Mouse (Mus musculus) layer of hippocampus, postnatal 14 days (tissue): Measurements from ENCODE around the gene Aoc2. TPM values are rescaled to one million over a fixed set of nuclear protein-coding genes. Genes with fewer than 3 reads are reported as not detected.
A peak's percentile ranks its signal among the peaks of the same experiment; 100 is the strongest.

Experiments used
- DNase-seq, 2 experiments: peaks; one replicate each; pipeline ENCODE4 v3.0.0; 2021 to 2022; ENCODE audit warnings: low spot score in 2 of 2, mixed read lengths in 1 of 2
- long read RNA-seq, 2 experiments: library from polyadenylated mRNA; stranded (forward); transcript quantifications; one replicate each; pipeline ENCODE4 v2.0.0; 2021
- total RNA-seq, 2 experiments: library from RNA; stranded (reverse); gene quantifications; 2 replicates each; pipeline ENCODE4 v1.2.3; 2021

The Aoc2 gene
- total RNA-seq = 1 to 10 TPM; 4.8 to 5.4 TPM
- long read RNA-seq, experiment 1, partial matches to known transcripts = 0 of 1 reads
- long read RNA-seq, experiment 1, other reads (novel, unspliced or antisense) = 0 of 1 reads
- long read RNA-seq, experiment 2, partial matches to known transcripts = 0 of 1 reads
- long read RNA-seq, experiment 2, other reads (novel, unspliced or antisense) = 1 of 1 reads

DNA sequence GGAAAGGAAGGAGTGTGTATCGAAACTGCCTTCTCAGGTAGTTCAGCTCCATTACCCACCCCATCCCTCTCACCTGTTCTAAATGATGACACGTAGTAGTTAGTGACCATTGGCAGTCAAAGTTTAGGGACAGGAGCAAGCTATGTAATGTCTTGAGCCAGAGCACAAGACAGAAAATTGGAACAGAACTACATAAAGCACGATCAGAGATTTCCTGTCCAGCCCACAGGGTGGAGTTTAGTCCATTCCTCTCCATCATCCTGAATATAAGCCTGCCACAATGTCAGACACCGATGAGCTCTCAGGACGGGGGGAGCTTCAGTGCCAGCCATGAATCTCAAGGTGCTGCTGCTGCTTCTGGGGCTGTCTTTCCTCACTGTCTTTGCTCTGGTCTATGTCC is at the start of gene Aoc2:
Aoc2 (plus strand) TSS at position 301 of the 400 bp plus-strand sequence.
- no peak for DNase-seq

DNA sequence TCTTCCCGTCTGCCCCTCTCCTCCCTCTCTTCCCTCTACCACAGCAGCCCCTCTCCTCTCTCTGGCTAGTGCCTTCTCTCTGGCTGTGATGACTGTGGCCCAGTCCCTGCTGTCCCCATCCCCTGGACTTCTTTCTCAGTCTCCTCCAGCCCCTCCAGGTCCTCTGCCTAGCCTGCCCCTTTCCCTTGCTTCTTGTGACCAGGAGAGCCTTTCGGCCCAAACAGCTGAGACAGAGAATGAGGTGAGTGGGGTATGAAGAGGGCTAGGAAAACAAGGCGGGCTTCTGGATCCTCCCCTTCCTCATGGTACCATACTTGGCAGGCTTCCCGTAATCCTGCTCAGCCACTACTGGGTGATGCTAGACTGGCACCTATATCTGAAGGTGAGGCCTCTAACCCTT is 49.6 kb upstream of the Aoc2 start:
- no peak for DNase-seq

DNA sequence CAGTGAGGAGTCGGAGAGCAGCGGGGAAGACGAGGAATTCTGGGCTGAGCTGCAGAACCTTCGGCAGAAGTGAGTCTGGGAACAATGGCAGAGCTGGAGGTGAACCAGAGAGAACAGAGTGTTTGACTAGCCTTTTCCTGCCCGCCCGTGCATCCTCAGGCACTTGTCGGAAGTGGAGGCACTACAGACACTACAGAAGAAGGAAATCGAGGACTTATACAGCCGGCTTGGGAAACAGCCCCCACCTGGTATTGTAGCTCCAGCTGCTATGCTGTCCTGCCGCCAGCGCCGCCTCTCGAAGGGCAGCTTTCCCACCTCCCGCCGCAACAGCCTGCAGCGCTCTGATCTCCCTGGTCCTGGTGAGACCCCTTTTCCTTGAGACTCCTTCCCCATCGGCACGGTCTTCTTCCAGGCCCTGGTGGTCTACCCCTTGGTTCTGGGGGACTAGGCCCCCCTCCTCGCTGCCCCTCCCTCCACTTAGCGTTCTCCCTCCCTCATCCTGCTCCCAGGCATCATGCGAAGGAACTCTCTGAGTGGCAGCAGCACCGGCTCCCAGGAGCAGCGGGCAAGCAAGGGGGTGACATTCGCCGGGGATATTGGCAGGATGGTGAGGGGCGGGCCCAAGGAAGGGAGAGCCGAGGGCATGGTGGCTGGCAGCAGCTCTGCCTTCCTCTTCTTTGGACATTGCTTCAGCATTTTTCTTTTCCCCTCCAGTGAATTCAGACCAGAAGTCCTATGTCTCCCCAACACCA is 48.4 kb upstream of the Aoc2 start:
- no peak for DNase-seq

DNA sequence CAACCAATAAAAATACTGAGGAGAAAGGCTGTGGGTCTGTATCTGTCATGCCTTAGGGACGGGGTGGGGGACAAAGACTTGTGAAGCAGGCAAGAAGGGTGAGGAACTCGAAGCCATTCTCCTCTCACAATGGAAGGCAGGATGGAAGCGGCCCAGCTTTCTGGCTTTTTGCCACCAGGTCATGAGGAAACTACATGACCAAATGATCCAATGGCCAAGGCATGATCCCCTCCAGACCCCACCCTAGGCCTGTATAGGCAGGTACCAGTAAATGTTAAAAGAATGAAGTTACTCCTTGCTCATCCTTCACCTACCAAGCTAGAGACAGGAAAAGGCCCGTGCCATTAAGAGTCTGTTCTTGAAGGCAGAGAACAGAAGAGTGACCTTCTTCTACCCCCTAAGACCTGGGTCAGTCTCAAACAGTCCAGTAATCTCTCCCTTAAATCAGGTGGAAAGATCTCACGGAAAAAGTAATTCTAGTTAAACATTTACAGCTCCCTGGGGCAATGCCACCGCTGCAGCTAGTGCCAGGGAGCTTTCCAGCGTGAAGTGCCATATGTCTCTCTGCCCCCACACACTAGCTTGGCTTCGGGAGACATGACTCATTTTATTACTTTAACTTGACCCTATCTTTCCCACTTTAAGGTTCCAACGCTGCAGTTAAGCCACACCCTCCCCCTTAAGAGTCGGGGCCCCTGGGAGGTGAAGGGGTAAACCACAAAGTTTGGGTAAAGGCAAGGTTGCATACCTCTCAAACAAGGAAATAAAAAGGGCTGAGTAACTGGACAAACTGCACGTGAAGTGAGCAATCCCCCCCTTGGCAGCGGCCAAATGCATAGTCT is 47.3 kb upstream of the Aoc2 start:
- peak in 1 of 2 experiments; percentile 34 for DNase-seq

- peak; percentile 84 to 91 for DNase-seq
Measured at GRCm38 (mm10) chr11:101278223-101279192, 46.4 kb upstream of the Aoc2 start, which contains the start of the genes Cntd1 and Coa3. TSS of gene Cntd1 (plus strand) at chr11:101279012. TSS of gene Coa3 (minus strand) at chr11:101279114.

DNA sequence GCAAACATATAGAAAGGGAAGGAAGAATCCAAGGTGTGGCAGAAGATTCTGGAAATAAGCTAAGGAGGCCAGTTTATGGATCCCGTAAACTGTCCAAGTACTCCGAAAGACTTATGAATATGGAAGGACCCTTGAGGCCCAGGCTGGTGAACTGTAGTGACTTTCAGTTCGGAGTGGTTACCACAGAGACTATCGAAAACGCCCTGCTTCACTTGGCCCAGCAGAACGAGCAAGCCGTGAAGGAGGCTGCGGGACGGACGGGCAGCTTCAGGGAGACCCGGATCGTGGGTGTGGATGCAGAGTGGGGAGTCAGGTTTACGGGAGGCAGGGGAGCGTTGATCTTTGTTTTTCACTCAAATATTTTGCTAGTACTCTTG is 45.7 kb upstream of the Aoc2 start:
- no peak for DNase-seq

GRCm38 (mm10) chr11:101280837-101281236 is 44.0 kb upstream of the Aoc2 start:
- no peak for DNase-seq

GRCm38 (mm10) chr11:101282896-101283295 is 42.0 kb upstream of the Aoc2 start:
- DNase-seq = no peak

GRCm38 (mm10) chr11:101283805-101284204 is 41.1 kb upstream of the Aoc2 start:
- no peak for DNase-seq

DNA sequence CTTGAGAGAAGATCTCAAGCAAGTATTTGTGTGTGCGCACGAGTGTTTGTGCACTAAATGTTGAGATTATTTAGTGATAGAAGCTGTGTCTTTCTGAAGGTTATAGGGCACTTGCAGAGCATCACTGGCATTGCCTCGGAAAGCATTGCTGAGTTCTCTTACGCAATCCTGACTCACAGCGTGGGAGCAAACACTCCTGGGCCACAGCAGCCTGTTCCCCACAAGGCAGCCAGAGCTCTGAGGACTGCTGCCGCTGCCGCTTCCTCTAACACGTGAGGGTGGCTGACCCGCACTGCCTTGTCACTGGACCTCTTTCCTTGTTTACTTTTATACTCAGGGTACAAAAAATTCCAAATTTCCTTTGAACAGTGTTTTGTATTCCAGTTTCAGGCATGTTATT is 37.6 kb upstream of the Aoc2 start:
- DNase-seq = no peak

GRCm38 (mm10) chr11:101291231-101291630 is 33.6 kb upstream of the Aoc2 start:
- DNase-seq = no peak

GRCm38 (mm10) chr11:101295191-101295590 is 29.7 kb upstream of the Aoc2 start:
- no peak for DNase-seq

DNA sequence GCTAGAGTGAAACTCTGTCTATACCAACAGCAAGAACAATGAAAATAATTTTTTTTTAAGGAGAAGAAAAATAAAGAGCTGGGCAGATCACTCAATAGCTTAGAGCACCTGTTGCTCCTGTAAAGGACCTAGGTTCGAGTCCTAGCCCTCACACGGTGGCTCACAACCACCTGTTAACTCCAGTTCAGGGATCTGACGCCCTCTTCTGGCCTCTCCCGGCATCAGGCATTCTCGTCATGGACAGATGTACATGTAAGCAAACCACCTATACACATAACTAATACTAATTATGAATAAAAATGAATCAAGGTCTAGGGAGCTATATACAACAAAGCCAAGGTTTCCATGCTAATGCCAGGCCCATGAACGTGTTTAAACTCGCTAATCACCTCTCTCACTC is 24.0 kb upstream of the Aoc2 start:
- no peak for DNase-seq

- no peak for DNase-seq
Measured at GRCm38 (mm10) chr11:101301299-101302003, 23.4 kb upstream of the Aoc2 start.

GRCm38 (mm10) chr11:101302004-101302798 is 22.7 kb upstream of the Aoc2 start, which contains the start of gene Becn1:
TSS of gene Becn1 (minus strand) at chr11:101302286.
- DNase-seq = peak; percentile 95 to 97

GRCm38 (mm10) chr11:101307744-101308143 is 17.1 kb upstream of the Aoc2 start:
- no peak for DNase-seq

GRCm38 (mm10) chr11:101311083-101311482 is 13.8 kb upstream of the Aoc2 start:
- DNase-seq = no peak

DNA sequence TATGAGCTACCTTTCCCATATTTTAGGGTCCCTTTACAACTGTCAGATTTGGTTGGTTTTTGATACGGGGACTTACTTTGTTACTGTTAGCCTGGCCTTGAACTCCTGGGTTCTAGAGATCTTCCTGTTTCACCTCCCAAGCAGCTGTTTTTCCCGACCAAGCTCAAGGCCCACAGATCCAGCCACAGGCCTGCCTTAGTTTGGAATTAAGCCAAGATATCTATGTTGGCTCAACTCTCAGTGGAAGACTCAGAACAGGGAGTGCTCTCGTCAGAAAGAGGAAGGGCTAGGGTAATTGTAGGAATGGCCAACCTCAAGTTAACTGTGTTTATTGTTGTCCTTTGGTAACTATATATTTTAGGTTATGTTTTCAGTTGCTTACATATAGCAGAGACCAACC is 12.7 kb upstream of the Aoc2 start:
- DNase-seq = no peak

- no peak for DNase-seq
Measured at GRCm38 (mm10) chr11:101314567-101314966, 10.3 kb upstream of the Aoc2 start.
